Mouse (Mus musculus): ENCODE data around the gene Trcg1. TPM values are rescaled to one million over a fixed set of nuclear protein-coding genes. Genes with fewer than 3 reads are reported as not detected.

The Trcg1 gene
- polyA plus RNA-seq, 1 experiment from 2014 or later: not detected

Other genes with a start within 250 kb of the Trcg1 start
- 39.2 and 41.7 TPM in 2 replicates for gene Ptpn9, start 241.6 kb upstream of the Trcg1 start, polyA plus RNA-seq (2016; fragmentation: Nextera tagmentation; extraction: Ambion mirVana)
- gene Sin3a, start 164.5 kb upstream of the Trcg1 start, polyA plus RNA-seq (2016; fragmentation: Nextera tagmentation; extraction: Ambion mirVana): 42.1 and 54.4 TPM in 2 replicates
- 70.7 and 70.8 TPM in 2 replicates for gene Man2c1, start 105.9 kb upstream of the Trcg1 start, polyA plus RNA-seq (2016; fragmentation: Nextera tagmentation; extraction: Ambion mirVana)
- gene Neil1, start 88.3 kb upstream of the Trcg1 start, polyA plus RNA-seq (2016; fragmentation: Nextera tagmentation; extraction: Ambion mirVana): 7.8 and 8.1 TPM in 2 replicates
- gene Commd4, start 78.2 kb upstream of the Trcg1 start, polyA plus RNA-seq (2016; fragmentation: Nextera tagmentation; extraction: Ambion mirVana): 77.9 and 91.6 TPM in 2 replicates
- 15.3 and 16.3 TPM in 2 replicates for gene 1700017B05Rik, start 26.1 kb downstream of the Trcg1 start, polyA plus RNA-seq (2016; fragmentation: Nextera tagmentation; extraction: Ambion mirVana)
- 22.4 and 28.3 TPM in 2 replicates for gene Ppcdc, start 203.6 kb downstream of the Trcg1 start, polyA plus RNA-seq (2016; fragmentation: Nextera tagmentation; extraction: Ambion mirVana)
- 10.6 and 10.7 TPM in 2 replicates for gene Scamp5, start 231.5 kb downstream of the Trcg1 start, polyA plus RNA-seq (2016; fragmentation: Nextera tagmentation; extraction: Ambion mirVana)